Mouse (Mus musculus) hindbrain, embryonic 10.5 days (tissue): Measurements from ENCODE around the gene Hmgcll1. TPM values are rescaled to one million over a fixed set of nuclear protein-coding genes. Genes with fewer than 3 reads are reported as not detected.
"Not testable (repeated sequence)": the region's sequence is repeated elsewhere in the genome, so short reads cannot be mapped to it uniquely, and the experiment has no call there.

Source experiments
- DNase-seq: peaks from one replicate; pipeline ENCODE4 v3.0.0-alpha.2; 2017; ENCODE audit warnings: low spot score
- H3K27ac ChIP-seq: fragments of 300-500 bp; sonication (generic); 2 replicates; pipeline ENCODE4 v1.5.1; 2016; ENCODE audit warnings: mild to moderate bottlenecking, moderate library complexity
- H3K27me3 ChIP-seq: fragments of 300-500 bp; sonication (generic); 2 replicates; pipeline ENCODE4 v1.6.1; 2016; ENCODE audit warnings: mild to moderate bottlenecking; ENCODE audit not compliant: poor library complexity, insufficient read depth, severe bottlenecking
- H3K36me3 ChIP-seq: fragments of 300-500 bp; sonication (generic); 2 replicates; pipeline ENCODE4 v1.6.1; 2016; ENCODE audit warnings: mild to moderate bottlenecking, moderate library complexity
- H3K4me1 ChIP-seq: fragments of 300-500 bp; sonication (generic); replicated peaks from 2 replicates; pipeline ENCODE4 v1.6.1; 2016; ENCODE audit warnings: mild to moderate bottlenecking
- H3K4me3 ChIP-seq: fragments of 300-500 bp; sonication (generic); 2 replicates; pipeline ENCODE4 v1.5.1; 2016; ENCODE audit warnings: mild to moderate bottlenecking, moderate library complexity
- H3K9me3 ChIP-seq: fragments of 300-500 bp; sonication (generic); 2 replicates; pipeline ENCODE4 v1.6.1; 2016; ENCODE audit warnings: mild to moderate bottlenecking, moderate library complexity
- WGBS: fragments of 180-500 bp; shearing (Covaris S2); methylation state at CpG from one replicate; pipeline ENCODE4 v1.1.7; 2016; 5-methylcytosine and 5-hydroxymethylcytosine counted together
- polyA plus RNA-seq: library from polyadenylated mRNA; unstranded; fragments of >200 nt; fragmentation: Nextera tagmentation; extraction: Ambion mirVana; gene quantifications from 2 replicates; pipeline ENCODE4 v1.2.1, GENCODE M21; 2016

Hmgcll1 gene
- polyA plus RNA-seq, 1 experiment from 2014 or later: 7.5 TPM

DNA sequence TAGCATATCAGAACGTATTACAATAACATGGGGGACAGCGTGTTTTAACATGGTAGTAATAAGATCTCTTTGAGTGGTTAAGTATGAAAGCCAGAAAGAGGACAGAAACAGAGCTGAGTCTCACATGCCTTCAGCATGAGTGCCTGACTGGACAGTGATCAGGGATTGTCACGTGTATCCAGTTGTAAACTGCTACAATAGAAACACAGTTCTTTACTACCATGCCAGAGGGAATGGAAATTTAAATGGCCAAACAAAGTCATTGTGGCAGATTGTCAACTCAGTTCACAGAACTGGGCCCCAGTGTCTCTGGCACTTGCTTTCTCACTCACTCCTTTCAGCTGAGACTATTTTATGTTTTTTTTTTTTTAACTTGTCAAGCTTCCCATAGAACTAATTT lies 85.3 kb downstream of the Hmgcll1 start:
- no peak overlapping the region for H3K27ac ChIP-seq
- H3K27me3 ChIP-seq: no peaks in the 10 kb centered on the region
- no peak overlapping the region for H3K4me3 ChIP-seq
- no peaks in the 10 kb centered on the region for H3K9me3 ChIP-seq
- no peaks in the 10 kb centered on the region for H3K36me3 ChIP-seq
- 81% methylated on average over 3 of the region's 3 CpGs for WGBS
- no peaks in the 10 kb centered on the region for H3K4me1 ChIP-seq
- DNase-seq: no peak

DNA sequence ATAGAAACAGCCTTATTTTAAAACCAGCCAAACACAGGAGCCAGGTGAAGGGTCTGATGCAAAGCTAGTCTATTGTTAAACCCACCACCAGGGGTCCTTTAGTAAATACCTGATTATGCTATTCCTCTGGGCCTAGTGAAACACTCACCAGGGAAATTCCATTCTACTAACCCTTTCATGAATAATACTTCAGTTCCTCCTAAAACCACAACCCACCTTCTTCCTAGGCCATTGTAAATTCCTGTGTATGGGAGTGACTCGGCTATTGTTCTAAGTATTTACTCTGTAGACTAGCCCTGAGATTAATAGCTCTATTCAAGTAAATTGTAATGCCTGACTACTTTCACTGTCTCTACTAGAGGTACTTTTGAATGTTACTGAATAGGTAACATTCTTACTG lies 89.8 kb downstream of the Hmgcll1 start:
- H3K4me3 ChIP-seq, DNase-seq, H3K4me1 ChIP-seq, H3K27ac ChIP-seq, H3K36me3 ChIP-seq, H3K27me3 ChIP-seq, H3K9me3 ChIP-seq: not testable (repeated sequence)
- 87% methylated on average over 1 of the region's 1 CpGs for WGBS

DNA sequence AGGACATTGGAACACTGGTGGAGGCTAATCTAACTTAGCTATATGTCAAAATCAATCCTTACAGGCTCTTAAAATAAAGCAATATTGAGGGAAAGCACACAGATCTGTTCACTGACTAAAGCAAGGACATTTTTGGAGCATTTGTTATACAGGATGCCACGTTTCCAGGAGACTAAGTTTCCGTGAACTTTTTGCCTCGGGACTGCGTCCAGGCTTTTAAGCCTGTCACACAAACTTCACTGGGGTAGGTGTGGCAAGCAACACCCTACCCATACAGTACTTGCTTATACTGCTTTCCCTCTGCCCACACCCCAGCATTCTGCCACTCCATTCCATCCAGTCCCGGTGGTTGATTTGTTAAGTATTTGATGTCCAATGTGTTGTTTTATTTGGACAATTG lies 90.2 kb downstream of the Hmgcll1 start:
- no peaks in the 10 kb centered on the region for H3K9me3 ChIP-seq
- no peak overlapping the region for H3K27ac ChIP-seq
- no peak overlapping the region for H3K4me3 ChIP-seq
- H3K36me3 ChIP-seq: no peaks in the 10 kb centered on the region
- no peaks in the 10 kb centered on the region for H3K4me1 ChIP-seq
- DNase-seq: no peak
- H3K27me3 ChIP-seq: no peaks in the 10 kb centered on the region
- WGBS: 93% methylated on average over 5 of the region's 5 CpGs

DNA sequence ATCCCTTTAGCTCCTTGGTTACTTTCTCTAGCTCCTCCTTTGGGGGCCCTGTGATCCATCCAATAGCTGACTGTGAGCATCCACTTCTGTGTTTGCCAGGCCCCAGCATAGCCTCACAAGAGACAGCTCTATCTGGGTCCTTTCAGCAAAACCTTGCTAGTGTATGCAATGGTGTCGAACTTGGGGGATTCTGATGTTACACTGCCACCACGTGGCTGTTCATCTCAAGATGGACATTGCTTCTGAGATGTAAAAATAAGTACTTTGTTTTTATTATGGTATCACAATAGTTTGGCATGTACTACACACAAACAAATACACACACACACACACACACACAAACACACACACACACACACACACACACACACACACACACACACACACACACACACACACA lies 108.2 kb downstream of the Hmgcll1 start:
- 5% methylated on average over 2 of the region's 2 CpGs for WGBS
- not testable (repeated sequence) for H3K9me3 ChIP-seq, H3K4me1 ChIP-seq, H3K4me3 ChIP-seq, H3K36me3 ChIP-seq, H3K27me3 ChIP-seq, H3K27ac ChIP-seq
- DNase-seq: peak; percentile 46

DNA sequence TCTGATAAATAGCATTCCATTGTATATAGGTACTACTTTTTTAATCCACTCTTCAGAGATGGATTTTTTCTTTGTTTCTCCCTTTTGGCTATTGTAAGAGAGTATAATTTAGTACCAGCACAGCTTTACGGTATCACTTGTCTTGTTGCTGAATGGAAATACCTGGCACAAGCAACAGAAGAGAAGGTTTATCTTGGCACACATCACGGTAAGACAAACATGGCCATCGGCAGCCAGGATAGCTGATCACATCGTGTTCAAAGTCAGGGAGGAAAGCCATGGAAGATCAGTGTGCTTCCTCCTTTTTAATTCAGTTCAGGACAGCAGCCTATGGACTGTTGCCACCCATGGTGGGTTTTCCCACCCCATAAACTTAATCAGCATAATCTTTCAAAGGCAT lies 109.6 kb downstream of the Hmgcll1 start:
- WGBS: 87% methylated on average over 4 of the region's 4 CpGs
- no peaks in the 10 kb centered on the region for H3K27me3 ChIP-seq
- DNase-seq: no peak
- no peaks in the 10 kb centered on the region for H3K4me1 ChIP-seq
- no peaks in the 10 kb centered on the region for H3K9me3 ChIP-seq
- no peak overlapping the region for H3K27ac ChIP-seq
- H3K36me3 ChIP-seq: no peaks in the 10 kb centered on the region
- no peak overlapping the region for H3K4me3 ChIP-seq

DNA sequence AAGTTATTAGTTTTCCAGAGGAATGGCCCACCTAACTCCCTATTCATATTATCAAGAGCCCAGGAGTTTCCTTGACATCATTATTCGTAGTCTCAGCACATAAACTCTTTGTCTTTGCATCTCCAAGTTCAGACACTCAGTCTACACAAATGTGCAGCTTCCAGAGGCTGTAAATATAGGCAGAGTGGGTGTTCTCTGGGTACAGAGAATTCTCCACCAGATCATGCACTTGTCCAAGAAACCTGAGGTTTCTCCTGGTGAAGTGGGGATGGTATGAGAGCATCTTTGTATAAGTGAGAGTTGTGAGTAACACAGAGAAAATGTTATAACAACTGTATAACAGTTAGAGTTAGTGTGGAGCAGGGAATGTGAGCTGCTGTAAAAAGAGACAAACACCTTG lies 114.7 kb downstream of the Hmgcll1 start:
- WGBS: 76% methylated on average over 1 of the region's 1 CpGs
- Histone ChIP-seq H3K4me1 (no peaks in the 10 kb centered on the region), H3K36me3 (no peaks in the 10 kb centered on the region), H3K4me3 (no peak overlapping the region), H3K9me3 (no peaks in the 10 kb centered on the region), H3K27me3 (no peaks in the 10 kb centered on the region), H3K27ac (no peak overlapping the region)
- no peak for DNase-seq

DNA sequence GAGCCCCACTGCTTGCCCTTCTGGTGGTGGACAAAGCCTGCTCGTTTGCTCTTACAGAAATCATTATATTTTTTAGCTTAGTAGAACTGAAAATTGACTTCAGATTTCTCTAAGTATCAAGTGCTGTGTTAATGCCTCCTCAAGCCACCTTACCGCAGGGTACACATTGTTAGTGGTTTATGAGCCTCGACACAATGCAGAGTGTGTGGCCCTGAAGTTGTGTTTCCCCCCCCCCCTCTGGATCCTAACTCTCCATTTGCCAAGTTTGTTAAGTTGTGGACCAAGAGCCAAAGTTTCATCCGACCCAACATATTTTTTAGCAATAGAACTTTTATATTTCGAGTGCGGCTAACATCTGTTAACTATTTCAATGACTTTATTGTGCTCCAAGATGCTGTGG lies 119.4 kb downstream of the Hmgcll1 start:
- 88% methylated on average over 6 of the region's 6 CpGs for WGBS
- Histone ChIP-seq H3K36me3 (no peaks in the 10 kb centered on the region), H3K9me3 (no peaks in the 10 kb centered on the region), H3K4me1 (no peaks in the 10 kb centered on the region), H3K27me3 (peaks cover 18% of the 10 kb centered on the region), H3K4me3 (no peak overlapping the region), H3K27ac (no peak overlapping the region)
- no peak for DNase-seq

DNA sequence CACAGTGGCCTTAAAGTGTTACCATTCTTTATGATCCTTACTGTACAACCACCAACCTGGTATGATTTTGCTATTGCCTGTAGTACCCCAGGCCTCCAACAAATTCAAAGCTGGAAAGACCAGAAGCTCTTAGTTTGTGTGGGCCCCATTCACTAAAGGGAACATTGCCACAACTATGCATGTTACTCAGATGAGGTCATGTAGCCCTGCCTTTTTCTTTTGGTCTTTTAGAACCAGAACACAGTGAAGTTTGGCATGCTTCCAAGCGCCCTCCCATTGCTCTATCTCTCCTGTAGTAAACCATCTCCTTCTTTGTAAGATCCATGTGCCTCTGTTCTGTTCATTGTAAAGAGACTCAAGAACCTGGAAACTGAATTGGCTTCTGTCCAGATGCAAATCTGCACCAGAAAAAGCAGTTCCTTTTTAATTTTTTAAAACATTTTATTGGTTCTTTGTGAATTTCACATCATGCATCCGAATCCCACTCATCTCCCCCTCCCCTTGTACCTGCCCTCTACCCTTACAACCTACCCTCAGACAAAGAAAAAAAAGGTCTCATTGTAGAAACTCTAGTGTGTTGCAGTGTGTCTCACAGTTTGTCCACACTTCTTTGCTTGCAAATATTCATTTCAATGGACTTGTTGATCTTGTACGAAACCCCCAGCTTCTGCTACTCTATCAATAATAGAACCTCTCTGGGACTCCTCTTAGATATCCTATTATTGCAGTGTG lies 123.9 kb downstream of the Hmgcll1 start:
- Histone ChIP-seq H3K9me3 (no peaks in the 10 kb centered on the region), H3K36me3 (no peaks in the 10 kb centered on the region), H3K4me1 (peaks cover 6% of the 10 kb centered on the region; the same call in 1 of the 2 replicates), H3K27me3 (peaks cover 29% of the 10 kb centered on the region), H3K4me3 (no peak overlapping the region), H3K27ac (no peak overlapping the region)
- 88% methylated on average over 3 of the region's 3 CpGs for WGBS
- no peak for DNase-seq

DNA sequence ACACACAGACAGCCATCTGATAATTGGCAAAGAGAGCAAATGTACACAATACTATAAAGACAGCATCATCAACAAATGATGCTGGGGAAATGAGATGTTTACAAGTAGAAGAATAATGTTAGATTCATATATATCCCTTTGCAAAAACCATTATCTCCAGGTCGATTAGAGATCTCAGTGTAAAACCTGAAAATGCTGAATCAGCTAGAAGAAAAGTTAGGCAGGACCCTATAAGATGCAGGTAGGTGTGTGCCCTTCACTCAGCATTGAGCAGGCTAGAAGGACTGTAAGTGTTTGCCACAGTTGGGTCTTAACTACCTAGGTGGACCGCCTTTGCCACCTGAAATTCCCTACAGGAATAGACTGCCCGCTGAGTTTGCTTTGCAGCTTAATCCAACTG lies 130.9 kb downstream of the Hmgcll1 start:
- Histone ChIP-seq H3K9me3 (no peaks in the 10 kb centered on the region), H3K36me3 (no peaks in the 10 kb centered on the region)
- 58% methylated on average over 3 of the region's 3 CpGs for WGBS

DNA sequence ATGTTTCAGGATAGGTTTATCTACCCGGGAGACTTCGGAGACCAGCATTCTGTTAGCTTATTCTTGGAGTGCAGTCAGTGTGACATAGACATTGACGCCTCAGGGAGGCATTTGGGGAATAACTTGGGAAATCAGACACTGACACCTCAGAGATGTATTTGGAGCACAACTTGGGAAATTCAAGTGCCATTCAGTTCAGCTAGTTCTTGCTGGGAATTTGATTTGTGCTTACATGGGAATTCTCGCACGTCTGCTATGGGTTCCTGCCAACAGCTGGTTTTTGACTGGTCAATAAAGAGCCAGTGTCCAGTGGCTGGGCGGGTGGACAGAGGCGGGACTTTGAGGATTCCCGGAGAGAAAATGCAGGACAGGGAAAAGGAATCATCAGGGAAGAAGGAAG lies 147.8 kb downstream of the Hmgcll1 start:
- no peaks in the 10 kb centered on the region for H3K9me3 ChIP-seq
- no peak for DNase-seq
- no peaks in the 10 kb centered on the region for H3K36me3 ChIP-seq
- no peak overlapping the region for H3K4me3 ChIP-seq
- H3K27me3 ChIP-seq: no peaks in the 10 kb centered on the region
- H3K27ac ChIP-seq: no peak overlapping the region
- WGBS: 63% methylated on average over 8 of the region's 8 CpGs
- no peaks in the 10 kb centered on the region for H3K4me1 ChIP-seq

More for the DNA sequence above, 130.9 kb downstream of the Hmgcll1 start:
- Histone ChIP-seq H3K27ac (no peak overlapping the region), H3K27me3 (no peaks in the 10 kb centered on the region), H3K4me1 (peaks cover 6% of the 10 kb centered on the region; the same call in 1 of the 2 replicates), H3K4me3 (no peak overlapping the region)
- no peak for DNase-seq

DNA sequence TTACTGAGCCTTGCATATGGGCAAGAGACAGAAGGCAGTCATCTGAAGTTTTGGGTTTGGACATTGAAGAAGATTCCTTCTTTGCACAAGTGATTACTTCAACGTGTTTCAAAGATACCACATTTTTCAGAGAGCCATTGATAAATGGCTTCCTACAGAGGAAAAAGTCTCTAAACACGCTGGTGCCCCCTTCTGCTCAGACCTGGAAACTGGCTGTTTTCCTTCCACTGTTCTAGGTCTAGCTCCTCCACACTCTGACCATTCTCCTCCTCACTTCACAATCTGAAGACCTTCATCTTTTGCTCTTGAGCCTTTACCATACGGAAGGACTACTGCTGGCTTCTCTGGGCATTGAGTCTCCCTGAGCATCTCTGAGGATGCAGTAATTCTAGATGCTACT lies 153.7 kb downstream of the Hmgcll1 start:
- no peak for DNase-seq
- Histone ChIP-seq H3K36me3 (no peaks in the 10 kb centered on the region), H3K9me3 (no peaks in the 10 kb centered on the region), H3K27ac (no peak overlapping the region), H3K27me3 (no peaks in the 10 kb centered on the region), H3K4me3 (no peak overlapping the region), H3K4me1 (no peaks in the 10 kb centered on the region)
- 55% methylated on average over 3 of the region's 3 CpGs for WGBS

DNA sequence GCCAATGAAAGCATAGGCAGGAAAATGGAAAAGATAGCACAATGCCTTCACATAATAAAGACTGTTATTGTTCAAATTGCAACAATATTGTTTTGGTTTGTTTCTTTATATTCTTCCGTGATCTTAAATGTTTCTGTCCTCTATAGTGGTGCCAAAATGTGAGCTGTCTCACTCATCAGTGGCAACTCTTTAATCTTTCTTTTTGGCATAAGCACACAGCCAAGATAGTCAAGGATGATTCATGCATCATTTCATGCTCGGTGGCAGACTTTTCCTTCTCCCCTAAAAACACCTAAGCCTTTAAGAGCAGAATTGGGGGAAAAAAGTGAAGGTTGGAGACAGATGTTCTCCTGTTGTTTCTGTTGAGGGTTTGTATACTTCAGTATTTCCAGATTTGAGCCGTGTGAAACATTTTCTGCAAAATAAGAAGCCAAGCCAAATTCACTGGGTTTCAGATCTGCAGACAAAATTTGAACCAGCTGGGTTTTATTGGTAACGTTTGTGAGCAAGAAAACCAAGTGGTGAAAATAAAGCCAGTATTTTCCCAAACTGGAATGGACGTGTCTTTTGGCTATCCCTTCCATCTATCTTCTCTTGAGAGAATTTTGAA lies 158.1 kb downstream of the Hmgcll1 start:
- H3K4me3 ChIP-seq: no peak overlapping the region
- H3K9me3 ChIP-seq: no peaks in the 10 kb centered on the region
- no peaks in the 10 kb centered on the region for H3K27me3 ChIP-seq
- no peaks in the 10 kb centered on the region for H3K36me3 ChIP-seq
- 85% methylated on average over 5 of the region's 5 CpGs for WGBS
- H3K27ac ChIP-seq: no peak overlapping the region
- DNase-seq: no peak
- no peaks in the 10 kb centered on the region; the same call in 1 of the 2 replicates for H3K4me1 ChIP-seq

DNA sequence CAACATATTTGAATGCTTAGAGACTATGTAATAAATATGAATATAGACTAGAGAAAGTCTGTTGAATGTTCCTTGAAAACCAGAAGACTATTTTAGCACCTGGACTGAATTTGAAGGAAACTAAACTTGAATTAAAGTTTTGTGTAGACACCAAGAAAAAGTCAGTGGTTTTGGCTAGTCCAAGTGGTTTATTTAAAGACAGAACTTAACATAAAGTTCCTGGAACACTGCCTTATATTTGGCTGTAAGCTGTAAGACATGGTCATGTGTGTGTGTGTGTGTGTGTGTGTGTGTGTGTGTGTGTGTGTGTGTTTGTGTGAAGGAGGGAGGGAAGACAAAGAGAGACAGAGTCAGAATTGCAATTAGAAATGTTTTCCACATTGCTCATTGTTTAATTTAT lies 164.6 kb downstream of the Hmgcll1 start:
- Histone ChIP-seq H3K9me3 (no peaks in the 10 kb centered on the region), H3K4me1 (no peaks in the 10 kb centered on the region; the same call in 1 of the 2 replicates), H3K27ac (no peak overlapping the region), H3K27me3 (no peaks in the 10 kb centered on the region), H3K36me3 (no peaks in the 10 kb centered on the region), H3K4me3 (no peak overlapping the region)
- no peak for DNase-seq
